Mouse (Mus musculus) lung, adult 2 months (tissue): Measurements from ENCODE around the gene Snrnp25.

Experiments
- CTCF ChIP-seq: fragments of 200-500 bp; IDR thresholded peaks from 2 replicates; pipeline ENCODE4 v1.5.1; 2011; ENCODE audit warnings: mild to moderate bottlenecking, low read length, control low read depth; ENCODE audit not compliant: insufficient read depth
- POLR2A ChIP-seq: fragments of 200-500 bp; IDR thresholded peaks from 2 replicates; pipeline ENCODE4 v1.6.1; 2011; ENCODE audit warnings: low read depth, mild to moderate bottlenecking, control low read depth, low read length, borderline replicate concordance; ENCODE audit errors: extremely low read depth

GRCm38 (mm10) chr11:32244617-32245016 lies 39.4 kb downstream of the Snrnp25 start:
- TF ChIP-seq CTCF (no peak), POLR2A (no peak)
